In genomic region chr9:58011552-58011951, GRCm38 (mm10) we compare ENCODE assay signal across 14 mouse cellular contexts. TPM values are rescaled to one million over a fixed set of nuclear protein-coding genes. Genes with fewer than 3 reads are reported as not detected.
"Had no signal": no experiment of that assay in that cellular context is flagged by ENCODE, and none has a peak within 500 bp of the region (broad histone marks: within the 10 kb centered on the region; RNA-seq: fewer than 3 reads in every experiment).

No protein-coding gene starts in this region.

- H3K9ac ChIP-seq: liver, embryonic 15.5 days; midbrain, embryonic 13.5 days; neural tube, embryonic 15.5 days had no signal

- DNase-seq: kidney, adult 9 months; kidney, postnatal 10 days; lung, adult 2 months; lung, postnatal 36 days; right cerebral cortex, adult 18-20 months; right cerebral cortex, postnatal 25 days; thymus, adult 18-20 months; thymus, postnatal 14 days had no signal

- H3K4me3 ChIP-seq: liver, embryonic 15.5 days; midbrain, embryonic 13.5 days; neural tube, embryonic 15.5 days had no signal

- H3K36me3 ChIP-seq: liver, embryonic 15.5 days; midbrain, embryonic 13.5 days; neural tube, embryonic 15.5 days had no signal

- H3K9me3 ChIP-seq: liver, embryonic 15.5 days; midbrain, embryonic 13.5 days; neural tube, embryonic 15.5 days had no signal

- ATAC-seq: lung, postnatal 0 days; midbrain, embryonic 13.5 days had no signal

- H3K4me1 ChIP-seq: liver, embryonic 15.5 days had no signal

- H3K27ac ChIP-seq: liver, embryonic 15.5 days; midbrain, embryonic 13.5 days; neural tube, embryonic 15.5 days had no signal

- H3K4me2 ChIP-seq: liver, embryonic 15.5 days; midbrain, embryonic 13.5 days; neural tube, embryonic 15.5 days had no signal

- H3K27me3 ChIP-seq: liver, embryonic 15.5 days; midbrain, embryonic 13.5 days; neural tube, embryonic 15.5 days had no signal

RNA-seq across cellular contexts. Expression of gene Cyp11a1, which starts 5.3 kb away (rescaled TPM):
- total RNA-seq: liver, adult 2 months had no signal
- polyA plus RNA-seq: liver, adult 2 months had no signal

RNA-seq across cellular contexts. Expression of gene Stra6, which starts 52.0 kb away (rescaled TPM):
- total RNA-seq: liver, adult 2 months; megakaryocyte progenitor cell, adult 5-6 weeks had no signal
- polyA plus RNA-seq: liver, adult 2 months had no signal
